Mouse (Mus musculus) heart, embryonic 16.5 days (tissue): ENCODE results near the gene Tbc1d10c. TPM values are rescaled to one million over a fixed set of nuclear protein-coding genes. Genes with fewer than 3 reads are reported as not detected.

Experiments
- ATAC-seq: fragments of 200-750 bp; cut with Nextera tagmentation; replicated peaks from 2 replicates; pipeline ENCODE4 v1.8.0; 2017; ENCODE audit warnings: moderate number of reproducible peaks; ENCODE audit not compliant: insufficient read depth, low FRiP score; ENCODE audit errors: extremely low read depth
- H3K27ac ChIP-seq: fragments of 300-500 bp; sonication (generic); 2 replicates; pipeline ENCODE4 v1.5.1; 2014; ENCODE audit warnings: mild to moderate bottlenecking, low read length, control low read depth, moderate library complexity
- H3K27me3 ChIP-seq: fragments of 300-500 bp; sonication (generic); 2 replicates; pipeline ENCODE4 v1.6.1; 2014; ENCODE audit warnings: low read length, mixed read lengths; ENCODE audit not compliant: control insufficient read depth, insufficient read depth
- H3K36me3 ChIP-seq: fragments of 300-500 bp; sonication (generic); 2 replicates; pipeline ENCODE4 v1.6.1; 2014; ENCODE audit not compliant: control insufficient read depth, insufficient read depth
- H3K4me1 ChIP-seq: fragments of 300-500 bp; sonication (generic); 2 replicates; pipeline ENCODE4 v1.6.1; 2014; ENCODE audit warnings: low read length, mixed read lengths; ENCODE audit not compliant: control insufficient read depth, insufficient read depth
- H3K4me2 ChIP-seq: fragments of 300-500 bp; sonication (generic); 2 replicates; pipeline ENCODE4 v1.6.1; 2014; ENCODE audit warnings: low read depth, mild to moderate bottlenecking, control low read depth, low read length
- H3K4me3 ChIP-seq: fragments of 300-500 bp; sonication (generic); 2 replicates; pipeline ENCODE4 v1.5.1; 2014; ENCODE audit warnings: mild to moderate bottlenecking, control low read depth, low read length
- H3K9ac ChIP-seq: fragments of 300-500 bp; sonication (generic); 2 replicates; pipeline ENCODE4 v1.6.1; 2014; ENCODE audit warnings: low read length, control low read depth
- H3K9me3 ChIP-seq: fragments of 300-500 bp; sonication (generic); replicated peaks from 2 replicates; pipeline ENCODE4 v1.6.1; 2016; ENCODE audit warnings: low read length; ENCODE audit not compliant: control insufficient read depth
- WGBS: fragments of 180-500 bp; shearing (Covaris S2); extraction: QIAGEN DNeasy Blood & Tissue Kit; methylation state at CpG from one replicate; pipeline ENCODE4 v1.1.7; 2014; 5-methylcytosine and 5-hydroxymethylcytosine counted together
- polyA plus RNA-seq: library from polyadenylated mRNA; unstranded; fragments of >200 nt; fragmentation: Nextera tagmentation; extraction: Ambion mirVana; gene quantifications from 2 replicates; pipeline ENCODE4 v1.2.1, GENCODE M21; 2015

Tbc1d10c gene
- 10.8 and 26.5 TPM in 2 replicates for polyA plus RNA-seq

GRCm38 (mm10) chr19:4190831-4191334 lies at the start of gene Tbc1d10c:
TSS of gene Tbc1d10c (minus strand) at chr19:4191284.
- H3K27me3 ChIP-seq: no peaks in the 10 kb centered on the region
- WGBS: 39% methylated on average over 4 of the region's 4 CpGs
- H3K4me3 ChIP-seq: peak within 1 kb of the TSS; percentile 95
- H3K9ac ChIP-seq: peak within 1 kb of the TSS; percentile 99
- H3K4me2 ChIP-seq: peak within 1 kb of the TSS; percentile 98
- no peaks in the 10 kb centered on the region for H3K9me3 ChIP-seq
- H3K27ac ChIP-seq: peak within 1 kb of the TSS; percentile 96
- peaks cover 41% of the 10 kb centered on the region for H3K4me1 ChIP-seq
- H3K36me3 ChIP-seq: peaks cover 27% of the 10 kb centered on the region
- no peak for ATAC-seq

- WGBS: 68% methylated on average over 8 of the region's 8 CpGs
Measured at GRCm38 (mm10) chr19:4240247-4240668, 49.2 kb upstream of the Tbc1d10c start.

GRCm38 (mm10) chr19:4234548-4234947 lies 43.5 kb upstream of the Tbc1d10c start:
- no peaks in the 10 kb centered on the region for H3K27me3 ChIP-seq
- WGBS: 59% methylated on average over 4 of the region's 4 CpGs
- no peak overlapping the region for H3K27ac ChIP-seq
- H3K9me3 ChIP-seq: no peaks in the 10 kb centered on the region
- ATAC-seq: no peak
- H3K36me3 ChIP-seq: no peaks in the 10 kb centered on the region
- no peak overlapping the region for H3K4me3 ChIP-seq
- peaks cover 8% of the 10 kb centered on the region for H3K4me1 ChIP-seq
- no peak overlapping the region for H3K9ac ChIP-seq
- no peak overlapping the region for H3K4me2 ChIP-seq

More at GRCm38 (mm10) chr19:4240247-4240668, 49.2 kb upstream of the Tbc1d10c start:
- Histone ChIP-seq H3K4me1 (no peaks in the 10 kb centered on the region), H3K4me2 (no peak overlapping the region), H3K27ac (no peak overlapping the region), H3K9me3 (no peaks in the 10 kb centered on the region), H3K4me3 (no peak overlapping the region), H3K27me3 (no peaks in the 10 kb centered on the region), H3K36me3 (no peaks in the 10 kb centered on the region), H3K9ac (no peak overlapping the region)
- ATAC-seq: no peak

GRCm38 (mm10) chr19:4232651-4233050 lies 41.6 kb upstream of the Tbc1d10c start:
- no peak for ATAC-seq
- peak overlapping the region; percentile 82; the same call in 1 of the 2 replicates for H3K4me2 ChIP-seq
- H3K36me3 ChIP-seq: no peaks in the 10 kb centered on the region
- H3K4me3 ChIP-seq: no peak overlapping the region
- peak overlapping the region; percentile 78 for H3K9ac ChIP-seq
- 76% methylated on average over 7 of the region's 7 CpGs for WGBS
- H3K27ac ChIP-seq: no peak overlapping the region
- peaks cover 8% of the 10 kb centered on the region for H3K4me1 ChIP-seq
- no peaks in the 10 kb centered on the region for H3K9me3 ChIP-seq
- no peaks in the 10 kb centered on the region; the same call in 1 of the 2 replicates for H3K27me3 ChIP-seq

GRCm38 (mm10) chr19:4232186-4232572 lies 41.1 kb upstream of the Tbc1d10c start:
- no peaks in the 10 kb centered on the region for H3K36me3 ChIP-seq
- no peaks in the 10 kb centered on the region; the same call in 1 of the 2 replicates for H3K27me3 ChIP-seq
- peak overlapping the region; percentile 78 for H3K9ac ChIP-seq
- 4% methylated on average over 2 of the region's 2 CpGs for WGBS
- H3K4me1 ChIP-seq: peaks cover 8% of the 10 kb centered on the region
- H3K4me3 ChIP-seq: peak overlapping the region; percentile 70
- peak overlapping the region; percentile 88 for H3K27ac ChIP-seq
- no peak for ATAC-seq
- H3K9me3 ChIP-seq: no peaks in the 10 kb centered on the region
- H3K4me2 ChIP-seq: peak overlapping the region; percentile 82

- no peaks in the 10 kb centered on the region; the same call in 1 of the 2 replicates for H3K27me3 ChIP-seq
- ATAC-seq: peak; percentile 91
- H3K9ac ChIP-seq: peak within 1 kb of the TSS; percentile 78
- no peaks in the 10 kb centered on the region for H3K36me3 ChIP-seq
- WGBS: 8% methylated on average over 26 of the region's 26 CpGs
- H3K9me3 ChIP-seq: no peaks in the 10 kb centered on the region
- H3K4me1 ChIP-seq: peaks cover 8% of the 10 kb centered on the region
- H3K4me2 ChIP-seq: peak within 1 kb of the TSS; percentile 82
- peak within 1 kb of the TSS; percentile 88 for H3K27ac ChIP-seq
- H3K4me3 ChIP-seq: peak within 1 kb of the TSS; percentile 70
Measured at GRCm38 (mm10) chr19:4231253-4232185, 40.4 kb upstream of the Tbc1d10c start, which contains the start of gene Pold4. TSS of gene Pold4 (plus strand) at chr19:4231899.

GRCm38 (mm10) chr19:4230415-4230814 lies 39.3 kb upstream of the Tbc1d10c start:
- Histone ChIP-seq H3K4me1 (peaks cover 8% of the 10 kb centered on the region), H3K9me3 (no peaks in the 10 kb centered on the region), H3K4me2 (no peak overlapping the region), H3K27me3 (peaks cover 5% of the 10 kb centered on the region; the same call in 1 of the 2 replicates), H3K36me3 (no peaks in the 10 kb centered on the region), H3K27ac (no peak overlapping the region), H3K4me3 (no peak overlapping the region), H3K9ac (no peak overlapping the region)
- ATAC-seq: no peak
- 55% methylated on average over 8 of the region's 8 CpGs for WGBS

- H3K27ac ChIP-seq: no peak overlapping the region
- WGBS: 35% methylated on average over 9 of the region's 9 CpGs
- no peaks in the 10 kb centered on the region for H3K9me3 ChIP-seq
- no peak overlapping the region for H3K4me3 ChIP-seq
- ATAC-seq: no peak
- no peaks in the 10 kb centered on the region for H3K36me3 ChIP-seq
- H3K27me3 ChIP-seq: peaks cover 5% of the 10 kb centered on the region; the same call in 1 of the 2 replicates
- H3K4me2 ChIP-seq: no peak overlapping the region
- H3K9ac ChIP-seq: no peak overlapping the region
- H3K4me1 ChIP-seq: peaks cover 8% of the 10 kb centered on the region
Measured at GRCm38 (mm10) chr19:4229451-4230076, 38.5 kb upstream of the Tbc1d10c start.
